Mouse (Mus musculus) limb, embryonic 13.5 days (tissue): ENCODE results near the gene Kirrel. TPM values are rescaled to one million over a fixed set of nuclear protein-coding genes. Genes with fewer than 3 reads are reported as not detected.

ENCODE experiments used
- ATAC-seq: fragments of 200-750 bp; cut with Nextera tagmentation; 2 replicates; pipeline ENCODE4 v1.8.0; 2017; ENCODE audit warnings: low read depth, moderate number of reproducible peaks, moderate TSS enrichment; ENCODE audit not compliant: low FRiP score
- H3K27ac ChIP-seq: fragments of 300-500 bp; sonication (generic); 2 replicates; pipeline ENCODE4 v1.5.1; 2015; ENCODE audit warnings: inconsistent platforms, mild to moderate bottlenecking, moderate library complexity
- H3K27me3 ChIP-seq: fragments of 300-500 bp; sonication (generic); 2 replicates; pipeline ENCODE4 v1.6.1; 2015; ENCODE audit warnings: mild to moderate bottlenecking, inconsistent platforms
- H3K36me3 ChIP-seq: fragments of 300-500 bp; sonication (generic); 2 replicates; pipeline ENCODE4 v1.6.1; 2015; ENCODE audit warnings: inconsistent platforms, mild to moderate bottlenecking, moderate library complexity
- H3K4me1 ChIP-seq: fragments of 300-500 bp; sonication (generic); 2 replicates; pipeline ENCODE4 v1.6.1; 2015; ENCODE audit warnings: inconsistent platforms
- H3K4me2 ChIP-seq: fragments of 300-500 bp; sonication (generic); replicated peaks from 2 replicates; pipeline ENCODE4 v1.6.1; 2015; ENCODE audit warnings: inconsistent platforms, mild to moderate bottlenecking, moderate library complexity
- H3K4me3 ChIP-seq: fragments of 300-500 bp; sonication (generic); 2 replicates; pipeline ENCODE4 v1.5.1; 2015; ENCODE audit warnings: moderate library complexity, mild to moderate bottlenecking, inconsistent platforms
- H3K9ac ChIP-seq: fragments of 300-500 bp; sonication (generic); 2 replicates; pipeline ENCODE4 v1.6.1; 2015; ENCODE audit warnings: mild to moderate bottlenecking, inconsistent platforms
- H3K9me3 ChIP-seq: fragments of 300-500 bp; sonication (generic); 2 replicates; pipeline ENCODE4 v1.6.1; 2016; ENCODE audit warnings: inconsistent platforms
- WGBS: fragments of 180-500 bp; shearing (Covaris S2); methylation state at CpG from one replicate; pipeline ENCODE4 v1.1.7; 2015; 5-methylcytosine and 5-hydroxymethylcytosine counted together
- polyA plus RNA-seq: library from polyadenylated mRNA; unstranded; fragments of >200 nt; fragmentation: Nextera tagmentation; extraction: Ambion mirVana; gene quantifications from 2 replicates; pipeline ENCODE4 v1.2.1, GENCODE M21; 2015

Kirrel gene
- polyA plus RNA-seq, 1 experiment from 2014 or later = 25.6 TPM

- H3K4me1 ChIP-seq = peaks cover 34% of the 10 kb centered on the region
- no peak overlapping the region for H3K9ac ChIP-seq
- H3K9me3 ChIP-seq = no peaks in the 10 kb centered on the region
- 95% methylated on average over 9 of the region's 9 CpGs for WGBS
- peaks cover 69% of the 10 kb centered on the region for H3K36me3 ChIP-seq
- ATAC-seq = no peak
- H3K27me3 ChIP-seq = no peaks in the 10 kb centered on the region
- no peak overlapping the region for H3K4me2 ChIP-seq
- H3K4me3 ChIP-seq = no peak overlapping the region
- H3K27ac ChIP-seq = no peak overlapping the region
These were observed 77.3 kb downstream of the Kirrel start for GRCm38 (mm10) chr3:87097205-87097604.

GRCm38 (mm10) chr3:87093718-87094117 is 80.8 kb downstream of the Kirrel start:
- Histone ChIP-seq H3K4me2 (no peak overlapping the region), H3K9me3 (no peaks in the 10 kb centered on the region), H3K27ac (no peak overlapping the region), H3K27me3 (no peaks in the 10 kb centered on the region), H3K9ac (peak overlapping the region; percentile 19; the same call in 1 of the 2 replicates), H3K4me3 (no peak overlapping the region), H3K36me3 (peaks cover 78% of the 10 kb centered on the region), H3K4me1 (peaks cover 13% of the 10 kb centered on the region)
- WGBS = 42% methylated on average over 6 of the region's 6 CpGs
- no peak for ATAC-seq

GRCm38 (mm10) chr3:87089694-87090565 is 84.6 kb downstream of the Kirrel start:
- Histone ChIP-seq H3K4me2 (no peak overlapping the region), H3K9ac (no peak overlapping the region), H3K4me3 (no peak overlapping the region), H3K27ac (no peak overlapping the region; the same call in 1 of the 2 replicates), H3K4me1 (peaks cover 8% of the 10 kb centered on the region), H3K36me3 (peaks cover 82% of the 10 kb centered on the region), H3K27me3 (no peaks in the 10 kb centered on the region), H3K9me3 (no peaks in the 10 kb centered on the region)
- WGBS = 77% methylated on average over 13 of the region's 13 CpGs
- ATAC-seq = peak; percentile 80

- Histone ChIP-seq H3K4me2 (no peak overlapping the region), H3K4me3 (no peak overlapping the region), H3K4me1 (no peaks in the 10 kb centered on the region), H3K27ac (no peak overlapping the region), H3K27me3 (no peaks in the 10 kb centered on the region), H3K9me3 (no peaks in the 10 kb centered on the region), H3K36me3 (peaks cover 89% of the 10 kb centered on the region), H3K9ac (no peak overlapping the region)
- WGBS = 65% methylated on average over 7 of the region's 7 CpGs
- no peak for ATAC-seq
These were observed 87.4 kb downstream of the Kirrel start for GRCm38 (mm10) chr3:87087146-87087545.

- Histone ChIP-seq H3K27me3 (no peaks in the 10 kb centered on the region), H3K9ac (no peak overlapping the region), H3K36me3 (peaks cover 88% of the 10 kb centered on the region), H3K4me2 (no peak overlapping the region), H3K9me3 (no peaks in the 10 kb centered on the region), H3K4me1 (peaks cover 6% of the 10 kb centered on the region; the same call in 1 of the 2 replicates), H3K4me3 (no peak overlapping the region), H3K27ac (no peak overlapping the region)
- 71% methylated on average over 3 of the region's 3 CpGs for WGBS
- no peak for ATAC-seq
These were observed 92.3 kb downstream of the Kirrel start for GRCm38 (mm10) chr3:87082235-87082634.

- H3K4me3 ChIP-seq = no peak overlapping the region
- H3K4me1 ChIP-seq = peaks cover 6% of the 10 kb centered on the region; the same call in 1 of the 2 replicates
- H3K4me2 ChIP-seq = no peak overlapping the region
- 89% methylated on average over 4 of the region's 4 CpGs for WGBS
- no peak overlapping the region for H3K9ac ChIP-seq
- no peaks in the 10 kb centered on the region for H3K27me3 ChIP-seq
- H3K9me3 ChIP-seq = no peaks in the 10 kb centered on the region
- peaks cover 64% of the 10 kb centered on the region for H3K36me3 ChIP-seq
- no peak overlapping the region for H3K27ac ChIP-seq
- ATAC-seq = no peak
These were observed 94.8 kb downstream of the Kirrel start for GRCm38 (mm10) chr3:87079751-87080150.

- no peak overlapping the region for H3K4me3 ChIP-seq
- ATAC-seq = no peak
- H3K27me3 ChIP-seq = no peaks in the 10 kb centered on the region
- H3K9ac ChIP-seq = no peak overlapping the region
- peaks cover 6% of the 10 kb centered on the region; the same call in 1 of the 2 replicates for H3K4me1 ChIP-seq
- 90% methylated on average over 7 of the region's 7 CpGs for WGBS
- H3K9me3 ChIP-seq = no peaks in the 10 kb centered on the region
- no peak overlapping the region for H3K4me2 ChIP-seq
- H3K36me3 ChIP-seq = peaks cover 59% of the 10 kb centered on the region
- H3K27ac ChIP-seq = no peak overlapping the region
These were observed 95.2 kb downstream of the Kirrel start for GRCm38 (mm10) chr3:87079301-87079700.

GRCm38 (mm10) chr3:87077681-87078080 is 96.9 kb downstream of the Kirrel start:
- H3K4me1 ChIP-seq = peaks cover 20% of the 10 kb centered on the region
- H3K9me3 ChIP-seq = no peaks in the 10 kb centered on the region
- WGBS = 58% methylated on average over 9 of the region's 9 CpGs
- H3K36me3 ChIP-seq = peaks cover 43% of the 10 kb centered on the region
- no peak for ATAC-seq
- no peak overlapping the region for H3K4me3 ChIP-seq
- H3K4me2 ChIP-seq = no peak overlapping the region
- no peaks in the 10 kb centered on the region for H3K27me3 ChIP-seq
- no peak overlapping the region for H3K9ac ChIP-seq
- no peak overlapping the region for H3K27ac ChIP-seq

GRCm38 (mm10) chr3:87076899-87077298 is 97.6 kb downstream of the Kirrel start:
- Histone ChIP-seq H3K4me2 (no peak overlapping the region), H3K4me3 (no peak overlapping the region), H3K27ac (no peak overlapping the region), H3K36me3 (peaks cover 35% of the 10 kb centered on the region), H3K27me3 (no peaks in the 10 kb centered on the region), H3K9ac (no peak overlapping the region), H3K9me3 (no peaks in the 10 kb centered on the region), H3K4me1 (peaks cover 20% of the 10 kb centered on the region)
- ATAC-seq = no peak
- 81% methylated on average over 5 of the region's 5 CpGs for WGBS

- Histone ChIP-seq H3K4me2 (no peak overlapping the region), H3K4me1 (peaks cover 20% of the 10 kb centered on the region), H3K27me3 (no peaks in the 10 kb centered on the region), H3K36me3 (peaks cover 28% of the 10 kb centered on the region), H3K9me3 (no peaks in the 10 kb centered on the region), H3K9ac (no peak overlapping the region), H3K27ac (no peak overlapping the region), H3K4me3 (no peak overlapping the region)
- no peak for ATAC-seq
- 90% methylated on average over 7 of the region's 7 CpGs for WGBS
These were observed 98.4 kb downstream of the Kirrel start for GRCm38 (mm10) chr3:87076161-87076560.

GRCm38 (mm10) chr3:87072612-87073515 is 101.7 kb downstream of the Kirrel start:
- ATAC-seq = peak; percentile 57
- WGBS = 30% methylated on average over 13 of the region's 13 CpGs

GRCm38 (mm10) chr3:87072191-87072590 is 102.4 kb downstream of the Kirrel start:
- Histone ChIP-seq H3K4me3 (no peak overlapping the region), H3K4me1 (peaks cover 14% of the 10 kb centered on the region), H3K9ac (no peak overlapping the region), H3K27ac (no peak overlapping the region), H3K9me3 (no peaks in the 10 kb centered on the region), H3K27me3 (no peaks in the 10 kb centered on the region), H3K36me3 (no peaks in the 10 kb centered on the region), H3K4me2 (no peak overlapping the region)
- WGBS = 61% methylated on average over 3 of the region's 3 CpGs
- ATAC-seq = no peak

More at GRCm38 (mm10) chr3:87072612-87073515, 101.7 kb downstream of the Kirrel start:
- no peak overlapping the region; the same call in 1 of the 2 replicates for H3K27ac ChIP-seq
- peaks cover 17% of the 10 kb centered on the region for H3K4me1 ChIP-seq
- H3K36me3 ChIP-seq = 0 out of 2 replicates have a peak, but pooled peaks cover 3% of the 10 kb centered on the region
- no peak overlapping the region for H3K4me3 ChIP-seq
- H3K9ac ChIP-seq = no peak overlapping the region
- no peak overlapping the region for H3K4me2 ChIP-seq
- no peaks in the 10 kb centered on the region for H3K27me3 ChIP-seq
- H3K9me3 ChIP-seq = no peaks in the 10 kb centered on the region
